Mouse (Mus musculus) gastrocnemius, postnatal 25 days (tissue): ENCODE results near the gene Cracr2b. TPM values are rescaled to one million over a fixed set of nuclear protein-coding genes. Genes with fewer than 3 reads are reported as not detected.
"Not testable (repeated sequence)": the region's sequence is repeated elsewhere in the genome, so short reads cannot be mapped to it uniquely, and the experiment has no call there.

Experiments
- DNase-seq: peaks from one replicate; pipeline ENCODE4 v3.0.0; 2022
- total RNA-seq, 2 experiments: library from RNA; stranded (reverse); gene quantifications; 1 replicate in 1 of 2; 2 replicates in 1 of 2; pipeline ENCODE4 v1.2.3; 2021

Gene Cracr2b
- total RNA-seq, 2 experiments from 2014 or later: 3.9 to 7.0 TPM

DNA sequence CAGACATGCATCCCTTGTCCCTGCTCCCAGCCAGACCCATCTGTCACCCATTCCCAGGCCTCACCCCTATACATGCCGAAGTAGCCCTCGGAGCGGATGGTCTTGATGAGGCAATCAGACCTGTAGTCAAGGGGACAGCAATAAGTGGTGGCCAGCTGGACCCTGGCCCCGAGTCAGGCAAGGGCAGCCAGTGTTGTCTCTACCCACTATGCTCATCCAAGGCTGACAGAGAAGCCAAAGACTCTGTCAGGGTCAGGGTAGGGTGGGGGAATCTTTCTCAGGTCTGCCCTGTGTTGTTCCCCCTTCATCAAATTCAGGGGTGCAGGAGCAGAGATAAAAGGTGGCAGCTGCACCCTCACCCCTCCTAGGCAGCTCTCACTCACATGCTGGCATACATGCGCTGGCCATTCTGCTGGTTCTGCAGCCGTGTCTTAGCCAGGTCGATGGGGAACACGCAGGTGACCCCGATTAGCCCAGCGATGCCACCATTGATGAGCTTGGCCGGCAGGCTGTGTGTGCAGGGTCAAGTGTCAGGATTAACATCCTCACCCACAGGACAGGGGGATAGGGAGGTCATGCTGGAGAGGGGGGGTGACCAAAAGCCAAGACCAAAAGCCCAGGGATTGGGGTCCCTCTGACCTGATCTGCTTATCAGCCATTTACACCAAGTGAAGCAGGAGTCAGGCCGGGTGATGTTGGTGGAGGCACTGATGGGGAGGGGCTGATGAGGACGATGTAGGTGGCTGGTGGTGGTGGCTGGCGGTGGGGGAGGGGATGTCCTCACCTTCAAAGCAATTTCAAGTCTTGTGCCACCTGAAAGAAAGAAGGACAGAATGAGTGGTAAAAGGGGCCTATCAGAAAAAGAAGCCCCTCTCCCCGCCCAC is 27.1 kb upstream of the Cracr2b start:
- DNase-seq: no peak

- DNase-seq: peak; percentile 58
These were observed 26.4 kb upstream of the Cracr2b start for GRCm38 (mm10) chr7:141434464-141434863.

DNA sequence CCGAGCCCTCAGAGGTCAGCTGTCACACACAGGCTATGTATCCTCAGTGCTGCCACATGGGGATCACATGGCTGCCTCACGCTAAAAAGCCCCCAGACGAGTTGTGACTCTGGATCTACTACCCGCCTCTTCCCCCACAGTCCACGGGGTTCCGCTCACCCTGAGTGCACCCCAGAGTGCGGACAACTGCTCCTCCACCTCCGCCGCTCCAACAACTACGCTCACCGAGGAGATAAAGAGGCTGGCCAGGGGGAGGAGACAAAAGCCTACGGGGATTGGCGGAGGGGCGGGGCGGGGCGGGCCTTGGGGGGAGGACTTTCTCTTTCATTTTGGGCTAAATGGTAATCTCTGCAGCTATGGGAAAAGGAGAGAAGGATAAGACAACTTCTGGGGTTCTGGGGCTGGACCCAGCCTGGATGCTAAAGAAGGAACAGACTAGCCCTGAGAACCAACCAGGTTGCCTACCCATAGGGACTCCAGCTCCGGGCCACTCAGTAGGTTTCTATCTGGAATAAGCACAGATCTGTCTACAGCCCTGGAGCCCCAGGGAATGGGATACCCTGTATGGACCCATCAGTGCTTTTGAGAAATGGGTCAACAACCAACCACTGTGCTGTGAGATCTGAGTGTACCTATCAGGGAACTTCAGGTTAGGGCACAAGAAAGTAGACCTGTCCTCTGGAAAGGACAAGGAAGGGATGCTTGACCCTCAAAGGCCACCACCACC is 25.6 kb upstream of the Cracr2b start:
- peak; percentile 60 for DNase-seq

GRCm38 (mm10) chr7:141435856-141436522 is 24.9 kb upstream of the Cracr2b start:
- no peak for DNase-seq

DNA sequence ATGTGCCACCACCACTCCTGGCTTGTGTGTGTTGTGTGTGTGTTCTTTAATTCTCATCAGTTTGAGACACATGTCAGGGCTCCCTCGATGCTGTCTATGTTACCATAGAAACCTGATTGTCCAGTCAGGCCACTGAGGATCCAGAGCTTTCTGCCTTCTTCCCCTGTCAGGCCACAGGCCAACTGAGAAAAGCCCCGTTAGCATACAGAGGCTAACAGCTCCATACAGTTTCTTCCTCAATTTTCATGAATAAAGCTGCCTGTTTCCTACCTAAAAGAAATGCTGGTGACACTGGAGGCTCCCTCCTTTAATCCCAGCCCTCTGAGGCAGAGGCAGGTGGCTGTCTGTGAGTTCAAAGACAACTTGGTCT is 24.4 kb upstream of the Cracr2b start:
- DNase-seq: no peak

GRCm38 (mm10) chr7:141437178-141438120 is 23.4 kb upstream of the Cracr2b start, which contains the start of gene Slc25a22:
Gene Slc25a22, minus strand, starts transcription at chr7:141437892.
- DNase-seq: peak; percentile 81

- DNase-seq: no peak
These were observed 22.5 kb upstream of the Cracr2b start for GRCm38 (mm10) chr7:141438201-141438968.

- no peak for DNase-seq
These were observed 21.7 kb upstream of the Cracr2b start for GRCm38 (mm10) chr7:141439140-141439679.

DNA sequence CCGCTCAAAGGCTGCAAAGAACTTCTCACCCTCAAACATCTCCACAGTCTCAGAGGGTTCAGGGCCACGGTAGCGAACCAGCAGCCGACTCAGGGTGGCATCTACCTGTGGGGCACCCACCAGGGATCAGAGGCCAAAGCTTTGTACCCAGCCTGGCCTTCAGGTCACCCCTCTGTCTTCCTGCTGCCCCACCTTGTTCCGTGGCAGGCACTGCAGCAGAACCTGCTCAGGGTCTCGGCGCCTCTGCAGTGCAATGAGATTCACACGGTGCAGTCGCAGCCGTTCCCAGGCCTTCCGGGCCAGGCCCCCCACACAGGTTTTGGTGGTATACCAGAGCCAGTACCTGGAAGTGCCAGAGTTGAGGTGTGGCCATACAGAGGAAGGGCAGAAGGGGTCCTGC is 21.1 kb upstream of the Cracr2b start:
- DNase-seq: no peak

- DNase-seq: peak; percentile 52
These were observed 20.3 kb upstream of the Cracr2b start for GRCm38 (mm10) chr7:141440613-141441012.

- no peak for DNase-seq
These were observed 19.4 kb upstream of the Cracr2b start for GRCm38 (mm10) chr7:141441460-141441859.

GRCm38 (mm10) chr7:141442199-141442598 is 18.7 kb upstream of the Cracr2b start:
- no peak for DNase-seq

DNA sequence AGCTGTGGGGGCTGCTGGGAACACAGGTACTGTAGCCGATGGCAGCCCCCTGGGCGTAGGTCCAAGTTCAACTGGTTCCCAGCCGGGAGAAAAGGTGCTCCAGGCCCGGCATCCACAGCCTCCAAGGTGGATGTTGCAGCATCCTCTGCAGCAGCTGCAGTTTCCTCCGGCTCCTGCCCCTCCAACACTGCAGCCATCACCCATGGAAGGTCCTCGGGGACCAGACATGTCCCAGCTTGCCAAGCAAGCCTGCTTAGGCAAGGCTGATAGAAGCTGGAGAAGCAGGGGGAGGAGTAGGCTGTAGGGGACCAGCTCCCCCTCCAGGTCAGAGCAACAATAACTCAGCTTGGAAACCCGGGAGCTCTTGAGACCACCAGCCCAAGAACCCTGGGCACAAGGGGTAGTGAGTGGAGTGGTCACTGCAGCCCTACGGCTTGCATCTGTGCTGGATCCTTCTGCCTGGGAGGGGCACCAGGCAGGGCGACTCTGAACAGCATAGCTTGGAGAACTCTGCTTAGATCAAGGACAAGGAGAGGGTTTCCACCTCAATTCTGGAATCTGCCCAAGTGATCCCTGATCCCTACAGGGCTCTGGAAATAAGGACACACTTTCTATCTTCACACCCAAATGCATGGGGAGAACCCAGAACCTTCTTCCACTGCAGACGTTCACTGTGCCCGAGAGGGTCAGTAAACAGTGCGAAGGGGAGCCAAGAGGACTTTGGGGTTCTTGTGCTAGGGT is 17.6 kb upstream of the Cracr2b start:
- no peak for DNase-seq

DNA sequence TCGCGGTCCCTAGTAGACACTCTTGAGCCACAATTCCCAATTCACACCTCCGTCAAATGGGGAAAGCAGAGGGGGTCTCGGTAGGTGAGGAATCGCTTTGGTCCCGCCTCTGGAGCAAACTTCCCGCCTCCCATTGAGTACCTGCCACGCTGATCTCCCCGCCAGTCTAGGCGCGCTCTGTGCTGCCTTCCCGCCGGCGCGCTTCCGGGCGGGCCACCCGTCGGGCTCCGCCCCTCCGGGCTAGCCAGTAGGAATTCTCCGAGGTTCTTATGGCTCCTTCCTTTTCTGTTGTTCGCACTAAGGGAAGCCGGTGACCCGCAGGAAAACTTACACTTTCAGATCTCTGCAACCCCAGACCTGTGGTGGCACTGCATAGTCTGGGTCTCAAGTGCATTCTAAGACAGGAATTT is 17.1 kb upstream of the Cracr2b start, which contains the start of gene Pidd1:
Pidd1 (minus strand) TSS at position 198 of the 410 bp plus-strand sequence.
- DNase-seq: peak; percentile 59

- DNase-seq: not testable (repeated sequence)
These were observed 14.5 kb upstream of the Cracr2b start for GRCm38 (mm10) chr7:141446374-141446773.

DNA sequence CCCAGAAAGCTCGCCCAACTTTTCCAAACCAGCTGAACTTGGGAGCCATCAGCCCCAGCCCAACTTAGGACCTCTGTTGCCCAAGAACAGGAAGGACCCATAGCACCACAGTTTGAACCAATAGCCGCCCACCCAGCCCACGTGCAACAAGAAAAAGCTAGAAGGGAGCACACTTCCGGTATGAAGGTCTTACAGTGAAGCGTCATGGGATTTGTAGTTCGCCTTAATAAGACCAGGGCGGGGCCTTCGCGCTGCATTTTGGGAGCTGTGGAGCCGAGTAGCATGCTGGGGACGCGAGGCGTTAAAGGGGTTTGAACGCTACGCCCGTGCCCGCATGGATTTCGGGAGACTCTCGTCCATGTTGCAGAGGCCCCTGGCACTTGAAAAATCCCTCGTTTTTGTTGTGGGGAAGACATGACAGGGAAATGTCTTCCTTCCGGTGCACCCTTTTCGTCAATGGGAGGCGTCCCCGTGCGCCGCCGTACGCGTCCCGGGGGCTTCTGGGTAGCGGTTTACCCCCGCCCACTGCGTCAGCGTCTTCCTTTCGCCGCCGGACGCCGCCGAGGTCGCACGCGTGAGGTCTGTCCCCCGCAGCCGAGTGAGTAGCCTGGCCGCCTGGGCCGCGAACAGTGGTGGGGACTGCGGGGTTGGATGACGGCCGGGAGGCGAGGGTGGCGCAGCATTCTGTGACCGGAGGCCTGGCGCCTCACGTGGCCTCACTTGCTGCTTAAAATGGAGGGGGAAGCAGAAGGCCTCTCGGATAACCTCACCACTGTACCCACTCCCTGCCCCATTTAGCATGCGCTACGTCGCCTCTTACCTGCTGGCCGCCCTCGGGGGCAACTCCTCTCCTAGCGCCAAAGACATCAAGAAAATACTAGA is 13.5 kb upstream of the Cracr2b start, which contains the start of gene Rplp2:
Rplp2 (plus strand) TSS at position 261 of the 882 bp plus-strand sequence.
- DNase-seq: peak; percentile 93

GRCm38 (mm10) chr7:141451928-141452327 is 9.0 kb upstream of the Cracr2b start:
- no peak for DNase-seq

GRCm38 (mm10) chr7:141453636-141454035 is 7.3 kb upstream of the Cracr2b start:
- DNase-seq: no peak
